Mouse (Mus musculus) brain, embryonic 14.5 days (tissue): ENCODE results near the gene Ak1.

Experiments used
- CTCF ChIP-seq: fragments of 200-500 bp; IDR thresholded peaks from 2 replicates; pipeline ENCODE4 v1.5.1; 2012; ENCODE audit warnings: inconsistent platforms, mild to moderate bottlenecking, moderate library complexity, borderline replicate concordance; ENCODE audit not compliant: insufficient read depth, insufficient read length; ENCODE audit errors: extremely low read depth
- POLR2A ChIP-seq: fragments of 200-500 bp; IDR thresholded peaks from 2 replicates; pipeline ENCODE4 v1.6.1; 2012; ENCODE audit warnings: mild to moderate bottlenecking, inconsistent platforms, borderline replicate concordance; ENCODE audit not compliant: poor library complexity, insufficient read depth, insufficient read length, severe bottlenecking; ENCODE audit errors: extremely low read depth

GRCm38 (mm10) chr2:32662291-32662690 is 40.7 kb downstream of the Ak1 start:
- TF ChIP-seq CTCF (no peak), POLR2A (no peak)
